9 mouse cellular contexts compared by ENCODE assay signal in the genomic region with DNA sequence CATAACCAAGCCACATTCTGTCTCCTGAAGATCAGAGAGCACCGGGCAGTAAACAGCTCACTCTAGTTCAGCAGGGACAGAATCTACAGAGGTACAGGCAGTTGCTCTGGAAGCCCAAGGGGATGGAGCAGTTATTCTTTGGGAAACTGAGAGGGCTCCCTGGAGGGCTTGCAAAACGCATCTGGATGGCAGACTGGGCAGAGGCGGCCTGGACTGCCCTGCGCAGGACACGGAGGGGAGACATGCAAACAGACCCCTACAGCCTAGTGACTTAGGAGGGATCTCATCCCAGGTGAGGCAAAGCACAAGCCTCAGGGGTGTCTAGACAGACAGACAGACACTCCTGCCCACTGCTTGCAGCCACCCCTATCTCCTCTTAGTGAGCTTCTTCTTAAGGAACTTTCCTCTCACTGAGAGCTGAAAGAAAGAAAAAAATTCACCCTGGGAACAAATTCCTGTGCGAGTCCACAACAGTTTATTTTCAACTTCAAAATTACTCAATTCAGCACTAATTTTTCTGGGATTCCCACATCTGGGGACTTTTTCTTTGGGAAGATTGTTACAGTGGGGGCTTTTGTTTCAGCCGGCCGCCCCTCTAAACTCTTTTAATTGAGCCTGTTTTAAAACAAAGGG. TPM values are rescaled to one million over a fixed set of nuclear protein-coding genes. Genes with fewer than 3 reads are reported as not detected.
DNase-seq lines count a peak whose midpoint lies in the region; ATAC-seq lines count a peak whose summit lies in the region.
"Had no signal": no experiment of that assay in that cellular context is flagged by ENCODE, and none has a peak within 500 bp of the region (broad histone marks: within the 10 kb centered on the region; RNA-seq: fewer than 3 reads in every experiment).

No protein-coding gene starts in this region.

- H3K9ac ChIP-seq in heart, embryonic 13.5 days: peak overlapping the region; percentile 69
- H3K9ac ChIP-seq in hindbrain, embryonic 14.5 days: peak overlapping the region; percentile 45
- peak overlapping the region; percentile 62 for H3K9ac ChIP-seq in midbrain, embryonic 16.5 days (ENCODE audit: low read depth, low read length)

- H3K27me3 ChIP-seq in heart, embryonic 13.5 days (replicated peaks): no peaks in the 10 kb centered on the region
- H3K27me3 ChIP-seq in hindbrain, embryonic 14.5 days (ENCODE audit: control insufficient read depth, insufficient read depth, low read length): no peaks in the 10 kb centered on the region
- no peaks in the 10 kb centered on the region for H3K27me3 ChIP-seq in midbrain, embryonic 16.5 days (ENCODE audit: control insufficient read depth, insufficient read depth, low read depth, low read length)

- H3K4me1 ChIP-seq in heart, embryonic 13.5 days: peaks cover 79% of the 10 kb centered on the region
- peaks cover 55% of the 10 kb centered on the region for H3K4me1 ChIP-seq in hindbrain, embryonic 14.5 days (replicated peaks; ENCODE audit: control insufficient read depth, insufficient read depth, low read length)
- peaks cover 52% of the 10 kb centered on the region for H3K4me1 ChIP-seq in midbrain, embryonic 16.5 days (ENCODE audit: control insufficient read depth, insufficient read depth, low read length)

- ATAC-seq in heart, embryonic 13.5 days (ENCODE audit: extremely low read depth, insufficient number of reproducible peaks, low FRiP score, low TSS enrichment): no peak
- no peak for ATAC-seq in hindbrain, embryonic 14.5 days (ENCODE audit: low FRiP score)
- no peak for ATAC-seq in midbrain, embryonic 16.5 days
- ATAC-seq in megakaryocyte-erythroid progenitor cell, adult 5-6 weeks (replicated peaks; ENCODE audit: low FRiP score, low TSS enrichment, poor library complexity, severe bottlenecking): no peak

- H3K9me3 ChIP-seq in heart, embryonic 13.5 days: no peaks in the 10 kb centered on the region
- no peaks in the 10 kb centered on the region for H3K9me3 ChIP-seq in hindbrain, embryonic 14.5 days (ENCODE audit: control insufficient read depth, low read length)
- H3K9me3 ChIP-seq in midbrain, embryonic 16.5 days (replicated peaks; ENCODE audit: control insufficient read depth, low read length, poor library complexity, severe bottlenecking): no peaks in the 10 kb centered on the region
- H3K9me3 ChIP-seq: G1E had no signal

- WGBS in heart, embryonic 13.5 days: 11% methylated on average over 8 of the region's 8 CpGs
- WGBS in hindbrain, embryonic 14.5 days: 12% methylated on average over 8 of the region's 8 CpGs
- 12% methylated on average over 8 of the region's 8 CpGs for WGBS in midbrain, embryonic 16.5 days

- peak overlapping the region; percentile 8; the same call in 1 of the 2 replicates for H3K4me3 ChIP-seq in heart, embryonic 13.5 days
- no peak overlapping the region for H3K4me3 ChIP-seq in hindbrain, embryonic 14.5 days (replicated peaks; ENCODE audit: low read length)
- no peak overlapping the region for H3K4me3 ChIP-seq in midbrain, embryonic 16.5 days (ENCODE audit: low read depth, low read length)

- peak overlapping the region; percentile 99 for H3K27ac ChIP-seq in heart, embryonic 13.5 days (replicated peaks)
- H3K27ac ChIP-seq in hindbrain, embryonic 14.5 days: peak overlapping the region; percentile 76
- H3K27ac ChIP-seq in midbrain, embryonic 16.5 days (ENCODE audit: low read length): peak overlapping the region; percentile 84

- DNase-seq in heart, postnatal 4 days: no peak
- peak; percentile 48 for DNase-seq in adipocyte (ENCODE audit: low spot score)
- no peak for DNase-seq in hindbrain, embryonic 14.5 days (ENCODE audit: low spot score)
- DNase-seq in right cerebral cortex, postnatal 4 days: no peak
- no peak for DNase-seq in right cerebral cortex, postnatal 36 days (ENCODE audit: low spot score in 2 of 2)

- H3K4me2 ChIP-seq in heart, embryonic 13.5 days: peak overlapping the region; percentile 51
- H3K4me2 ChIP-seq in hindbrain, embryonic 14.5 days (replicated peaks): no peak overlapping the region; the same call in 1 of the 2 replicates
- no peak overlapping the region for H3K4me2 ChIP-seq in midbrain, embryonic 16.5 days (ENCODE audit: low read length)

- peaks cover 14% of the 10 kb centered on the region for H3K36me3 ChIP-seq in heart, embryonic 13.5 days
- H3K36me3 ChIP-seq in hindbrain, embryonic 14.5 days (replicated peaks; ENCODE audit: control insufficient read depth, insufficient read depth): no peaks in the 10 kb centered on the region
- H3K36me3 ChIP-seq in midbrain, embryonic 16.5 days (ENCODE audit: control insufficient read depth, insufficient read depth, low read length): no peaks in the 10 kb centered on the region
- H3K36me3 ChIP-seq: G1E had no signal

RNA-seq across cellular contexts. Expression of a gene that starts 24.4 kb away (rescaled TPM):
- polyA plus RNA-seq in heart, embryonic 13.5 days (2015; fragmentation: Nextera tagmentation; extraction: Ambion mirVana): 14.7 and 15.4 TPM in 2 replicates
- total RNA-seq in heart, postnatal 4 days (2021): 10 to 100 TPM; 19.5 to 19.6 TPM
- polyA plus RNA-seq in hindbrain, embryonic 14.5 days (2014; fragmentation: Nextera tagmentation; extraction: Ambion mirVana): 3.8 and 4.1 TPM in 2 replicates
- polyA plus RNA-seq in midbrain, embryonic 16.5 days (2015; fragmentation: Nextera tagmentation; extraction: Ambion mirVana): 5.6 and 6.9 TPM in 2 replicates
- total RNA-seq in megakaryocyte-erythroid progenitor cell, adult 5-6 weeks (2014; fragmentation: Nextera tagmentation): not detected in 2 replicates
- not detected in 2 replicates for total RNA-seq in megakaryocyte-erythroid progenitor cell, adult 5-6 weeks (2017)
- polyA plus RNA-seq: G1E had no signal
